Mouse (Mus musculus): Measurements from ENCODE around the gene Gne.

GRCm38 (mm10) chr4:44036455-44036854 is 47.5 kb downstream of the Gne start:
- TF ChIP-seq CTCF (IDR thresholded peaks at IDR 0.05) = no peak
- TF ChIP-seq POLR2A (IDR thresholded peaks at IDR 0.05; ENCODE audit: insufficient read depth, low read depth, low read length) = no peak
- TF ChIP-seq EP300 (IDR thresholded peaks at IDR 0.05; ENCODE audit: insufficient read depth, low read depth, low read length) = no peak

Measured in heart, adult 2 months (tissue).